Mouse (Mus musculus): ENCODE data around the gene Naaladl2.
A peak's percentile ranks its signal among the peaks of the same experiment; 100 is the strongest.

Naaladl2 gene

DNA sequence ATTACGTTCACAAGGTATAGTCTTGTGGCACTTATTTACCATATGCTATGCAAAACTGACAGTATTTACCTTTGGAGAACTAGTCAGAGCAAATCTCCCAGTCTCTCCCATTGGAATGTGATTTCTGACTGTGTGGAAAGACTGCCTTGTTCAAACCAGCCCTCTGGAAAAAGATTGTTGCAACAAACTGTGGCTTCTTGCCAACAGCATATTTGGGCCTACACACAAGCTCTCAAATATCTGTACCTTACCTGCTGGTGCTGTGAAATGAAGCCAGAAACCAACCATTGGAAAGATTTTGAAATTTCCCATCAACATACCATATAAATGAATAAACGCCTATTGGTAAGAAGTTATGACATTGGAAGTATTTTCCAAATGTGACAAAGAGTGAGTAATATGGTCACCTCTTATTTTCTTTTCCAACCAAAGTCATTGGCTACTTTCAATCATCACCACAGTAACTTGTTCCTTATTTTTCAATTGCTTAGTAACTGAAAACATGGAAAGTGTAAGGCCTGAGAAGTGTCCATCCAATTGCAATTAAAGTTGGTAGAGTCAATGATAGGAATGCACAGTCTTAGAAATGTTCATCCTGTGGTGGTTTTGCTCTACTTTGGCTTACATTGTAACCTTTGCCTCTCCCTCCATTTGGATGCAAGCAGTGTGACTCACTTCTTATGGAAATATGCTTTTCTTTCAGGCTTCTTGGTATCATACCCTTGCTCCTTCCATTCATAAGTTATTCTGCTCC lies 453.7 kb downstream of the Naaladl2 start:
- DNase-seq (ENCODE audit: low read depth, low spot score) = no peak

DNA sequence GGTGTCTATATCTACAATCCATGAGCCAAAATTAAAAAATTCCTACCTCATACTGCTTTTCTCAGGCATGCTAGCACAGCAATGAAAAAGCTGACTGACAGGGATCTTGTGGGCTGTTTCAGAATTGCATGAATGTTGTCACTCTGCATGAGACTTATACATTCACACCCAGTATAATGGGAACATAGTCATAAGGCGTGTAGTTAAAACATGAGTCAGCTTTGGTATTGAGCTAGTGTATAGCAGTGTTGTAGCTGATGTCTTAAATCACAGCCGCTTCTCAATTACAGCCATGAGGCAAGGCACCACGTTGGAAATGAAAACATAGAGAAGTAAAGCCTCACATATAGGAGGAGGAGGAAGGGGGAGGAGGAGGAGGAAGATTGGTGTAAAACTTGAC lies 473.6 kb downstream of the Naaladl2 start:
- DNase-seq (ENCODE audit: low read depth, low spot score) = no peak

DNA sequence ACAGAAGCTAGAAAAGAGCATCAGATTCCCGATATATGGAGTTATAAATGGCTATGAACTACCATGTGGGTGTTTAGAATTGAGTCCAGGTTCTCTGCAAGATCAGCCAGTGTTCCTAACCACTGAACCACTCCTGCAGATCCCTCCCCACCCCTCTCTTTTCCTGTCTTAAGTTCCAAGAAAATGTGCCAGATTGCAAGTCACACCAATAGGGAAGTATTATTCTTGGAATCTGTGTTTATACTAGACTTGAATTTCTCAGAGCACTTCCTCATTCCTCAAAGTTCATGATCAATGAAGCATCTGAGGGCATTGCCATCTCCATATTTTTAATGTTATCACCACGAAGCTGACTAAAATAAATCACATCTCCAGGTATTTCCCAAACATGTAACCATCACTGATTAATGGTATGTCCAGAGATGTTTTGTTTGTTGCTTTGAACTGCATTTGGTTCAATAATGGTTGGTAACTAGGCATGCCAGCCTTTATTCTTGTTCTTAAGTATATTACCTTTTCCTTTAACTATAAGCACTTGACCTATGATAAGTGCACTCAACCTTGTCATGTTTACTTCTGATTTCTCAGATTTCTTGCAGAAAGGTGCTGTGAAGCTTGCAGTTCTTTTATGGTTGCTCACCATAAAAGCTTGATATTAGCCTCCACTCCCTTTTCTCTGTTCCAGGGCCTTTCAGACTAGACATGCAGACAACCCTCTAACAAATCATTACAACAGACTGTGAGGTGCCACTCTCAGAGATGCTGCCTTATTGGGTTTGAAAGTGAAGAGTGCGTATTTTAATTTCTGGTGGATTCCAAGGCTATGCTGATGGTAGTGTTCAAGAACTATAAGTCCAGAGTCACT lies 475.8 kb downstream of the Naaladl2 start:
- DNase-seq (ENCODE audit: low read depth, low spot score) = no peak

DNA sequence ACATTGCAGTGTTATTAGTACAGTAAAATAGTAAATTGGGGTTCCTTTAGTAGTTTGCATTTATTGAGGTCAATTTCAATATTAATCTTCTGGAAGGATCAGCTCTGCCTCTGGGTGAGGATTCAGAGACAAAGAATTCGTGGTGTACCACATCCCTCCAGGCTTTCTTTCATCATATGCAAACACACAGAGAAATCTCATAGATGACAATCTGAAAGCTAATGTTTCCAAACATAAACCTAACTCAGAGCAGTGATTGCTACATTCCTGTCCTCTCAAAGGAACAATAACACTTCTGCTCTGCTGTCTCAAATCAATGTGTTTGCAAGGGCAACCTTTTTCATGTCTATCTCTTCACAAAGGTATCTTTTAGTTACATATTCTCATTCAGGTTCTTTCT lies 478.7 kb downstream of the Naaladl2 start:
- no peak for DNase-seq (ENCODE audit: low read depth, low spot score)

DNA sequence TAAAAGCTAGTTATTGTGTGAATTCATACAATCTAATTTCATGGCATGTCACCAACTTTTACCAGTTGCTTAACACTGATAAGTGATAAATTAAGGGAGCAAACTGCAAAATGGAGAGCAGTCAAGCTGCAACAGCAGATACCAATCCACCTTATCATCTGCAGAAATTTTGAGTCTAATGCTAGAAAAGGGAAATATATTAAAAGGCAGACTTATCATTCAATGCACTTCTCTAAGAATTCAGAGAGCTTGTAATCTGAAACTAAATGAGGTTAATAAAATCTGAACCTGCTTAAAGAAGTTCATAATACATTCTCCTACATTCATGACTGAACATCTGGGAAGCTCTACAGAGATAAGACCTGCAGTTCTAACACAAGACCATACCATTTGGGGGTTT lies 480.3 kb downstream of the Naaladl2 start:
- no peak for DNase-seq (ENCODE audit: low read depth, low spot score)

DNA sequence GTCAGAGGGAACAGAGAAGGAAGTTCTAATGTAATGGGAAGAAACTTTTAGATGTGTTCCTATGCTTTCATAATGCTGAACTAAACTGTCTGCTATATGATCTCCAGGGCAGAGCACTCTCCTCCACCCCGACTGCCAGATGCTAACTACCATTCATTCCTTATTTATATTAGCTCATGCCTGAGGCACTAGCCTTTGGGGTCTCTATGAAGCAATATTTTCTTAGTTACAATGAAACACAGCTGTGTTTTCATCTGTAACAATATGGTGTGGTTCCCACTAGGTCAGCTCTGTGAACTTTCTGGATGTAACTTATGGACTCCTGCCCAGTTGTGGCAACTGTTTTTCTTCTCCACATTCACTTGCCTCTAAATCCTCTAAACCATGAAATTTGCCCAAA lies 514.0 kb downstream of the Naaladl2 start:
- no peak for DNase-seq (ENCODE audit: low read depth, low spot score)

DNA sequence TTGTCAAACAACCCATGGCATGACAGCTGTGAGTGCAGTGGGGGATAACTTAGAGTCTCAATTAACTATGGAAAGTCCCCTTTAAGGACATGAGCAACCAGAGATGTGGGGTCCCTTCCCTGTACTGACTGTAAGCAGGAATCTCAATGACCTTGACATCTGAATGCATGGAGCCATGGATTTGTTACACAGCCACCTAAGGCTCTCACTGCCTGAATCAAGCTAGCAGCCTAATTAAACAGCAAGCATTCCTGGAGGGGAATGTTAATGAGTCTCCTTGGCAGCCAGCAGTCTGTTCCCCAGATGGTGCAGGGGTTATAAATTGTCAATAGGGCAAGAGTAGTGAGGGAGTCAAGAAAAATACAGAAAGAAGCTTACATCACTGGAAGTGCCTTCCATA lies 538.6 kb downstream of the Naaladl2 start:
- peak; percentile 8 for DNase-seq (ENCODE audit: low read depth, low spot score)

DNA sequence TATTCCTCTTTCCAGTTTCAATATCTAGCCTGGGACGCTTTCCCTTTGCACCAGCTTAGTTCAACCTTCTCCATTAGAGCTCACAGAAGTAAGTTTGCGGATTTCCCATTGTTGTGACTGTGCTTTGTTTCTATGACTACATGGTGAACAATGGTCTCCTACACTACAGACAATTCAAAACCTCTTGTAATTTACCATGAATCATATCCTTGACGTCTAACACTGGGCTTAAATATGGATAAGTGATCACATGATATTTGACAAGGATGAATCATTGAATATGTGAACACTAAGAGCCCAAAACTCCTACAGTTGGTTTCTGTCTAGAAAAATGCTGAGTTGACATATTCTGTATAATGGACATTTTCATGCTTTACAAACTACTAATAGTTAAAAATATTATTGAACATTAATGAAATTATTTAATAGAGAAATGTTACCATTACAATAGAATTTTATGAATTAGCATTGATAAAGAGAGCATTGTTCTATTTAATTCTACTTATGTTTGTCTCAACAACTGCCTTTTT lies 539.2 kb downstream of the Naaladl2 start:
- no peak for DNase-seq (ENCODE audit: low read depth, low spot score)

DNA sequence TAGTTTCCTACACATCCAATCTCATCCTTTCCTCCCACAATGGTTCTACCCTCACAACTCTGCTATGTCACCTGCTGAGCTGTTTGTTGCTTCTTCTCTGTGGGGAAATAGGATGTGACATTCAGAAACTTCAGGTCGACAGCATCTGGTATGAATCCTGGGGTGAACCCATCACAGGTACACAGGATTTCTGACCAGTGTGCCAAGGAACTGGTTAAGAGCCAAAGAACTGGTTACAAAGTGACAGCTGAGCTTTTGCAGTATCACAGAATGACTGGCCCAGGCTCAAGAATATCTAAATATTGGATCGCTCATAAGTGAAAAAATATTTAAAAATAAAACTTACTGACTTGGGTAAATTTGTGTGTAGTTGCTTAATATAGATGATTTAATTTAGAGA lies 548.6 kb downstream of the Naaladl2 start:
- no peak for DNase-seq (ENCODE audit: low read depth, low spot score)

DNA sequence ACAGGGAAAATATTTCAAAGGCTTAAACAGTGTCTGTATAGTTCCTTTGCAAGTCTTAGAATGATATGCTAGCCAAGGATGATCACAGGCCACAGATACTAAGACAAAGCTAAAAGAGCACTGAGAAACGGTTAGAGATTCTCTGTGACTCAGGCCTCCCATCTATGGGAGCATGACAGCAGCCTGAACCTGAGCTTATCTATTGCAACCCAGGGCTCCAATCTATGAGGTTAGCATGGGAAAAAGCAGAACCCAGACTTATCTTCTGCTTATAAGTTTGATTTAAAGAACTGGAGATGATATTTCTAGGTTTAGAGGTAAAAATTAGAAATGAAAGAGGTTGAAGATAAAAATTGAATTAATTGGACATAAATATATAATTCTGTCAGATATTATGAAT lies 587.4 kb downstream of the Naaladl2 start:
- no peak for DNase-seq (ENCODE audit: low read depth, low spot score)

DNA sequence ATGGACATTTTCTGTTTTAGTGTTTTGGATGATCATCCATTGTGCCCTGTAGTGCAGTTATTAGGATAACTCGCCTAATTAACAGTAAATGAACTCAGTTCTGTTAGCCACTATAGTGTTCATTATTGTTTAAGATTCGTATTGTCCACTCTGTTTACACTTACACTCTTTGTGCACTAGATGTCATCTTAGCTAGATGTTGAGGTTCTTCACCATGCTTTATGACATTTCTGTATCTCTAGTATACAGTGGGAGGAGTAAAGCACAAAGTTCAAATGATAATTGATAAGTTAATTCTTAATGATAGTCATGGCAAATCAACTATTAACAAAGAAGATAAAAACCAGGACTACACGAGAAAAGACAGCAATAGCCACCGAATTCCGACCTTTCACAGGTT lies 590.4 kb downstream of the Naaladl2 start:
- no peak for DNase-seq (ENCODE audit: low read depth, low spot score)

DNA sequence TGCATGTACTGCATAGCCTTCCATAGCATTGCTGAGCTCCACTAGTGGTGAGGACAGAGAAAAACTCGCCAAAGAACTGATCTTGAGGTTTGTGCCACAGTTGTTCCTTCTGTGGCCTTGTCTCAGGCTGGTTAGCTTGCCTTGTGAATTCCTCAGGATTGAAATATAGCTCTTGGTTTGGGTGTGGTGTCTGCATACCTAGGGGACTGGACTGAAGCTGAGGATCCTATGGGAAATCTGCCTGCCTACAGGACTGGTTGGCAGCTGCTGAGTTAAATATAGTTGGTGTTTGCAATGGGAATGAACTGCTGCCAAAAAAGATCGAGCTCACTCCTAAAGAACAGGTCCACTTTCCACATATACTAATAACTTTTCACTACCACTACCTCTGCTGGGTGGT lies 591.4 kb downstream of the Naaladl2 start:
- DNase-seq (ENCODE audit: low read depth, low spot score) = no peak

DNA sequence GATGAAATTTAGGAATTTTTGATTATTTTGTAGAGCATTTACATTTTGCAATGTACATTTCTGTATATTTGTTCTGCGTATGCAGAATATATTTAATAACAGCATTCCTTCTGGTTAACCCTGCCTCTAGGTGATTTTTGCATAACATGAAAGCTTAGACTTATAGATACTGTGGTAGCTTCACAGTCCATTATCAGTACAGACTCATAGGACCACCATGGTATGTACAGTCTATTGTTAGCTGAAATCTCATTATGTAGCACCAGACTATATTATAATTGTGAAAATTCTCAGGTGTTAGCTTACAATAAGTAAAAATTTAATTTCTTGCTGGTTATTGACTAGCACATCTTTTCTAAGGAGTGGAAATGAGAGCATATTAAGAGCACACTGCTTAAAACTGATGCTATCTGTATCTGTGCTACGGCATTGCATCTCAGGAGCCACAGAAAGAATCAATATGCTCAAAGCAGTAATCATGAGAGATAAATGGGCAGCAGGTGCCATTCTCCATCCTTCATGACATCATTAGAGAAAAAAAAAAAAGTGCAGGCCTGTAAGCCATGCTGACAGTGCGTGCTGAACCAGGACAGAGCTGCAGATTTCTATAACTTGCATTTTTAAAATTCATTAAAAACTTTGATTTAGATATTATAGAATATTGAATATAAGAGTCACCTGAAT lies 610.1 kb downstream of the Naaladl2 start:
- DNase-seq (ENCODE audit: low read depth, low spot score) = no peak

DNA sequence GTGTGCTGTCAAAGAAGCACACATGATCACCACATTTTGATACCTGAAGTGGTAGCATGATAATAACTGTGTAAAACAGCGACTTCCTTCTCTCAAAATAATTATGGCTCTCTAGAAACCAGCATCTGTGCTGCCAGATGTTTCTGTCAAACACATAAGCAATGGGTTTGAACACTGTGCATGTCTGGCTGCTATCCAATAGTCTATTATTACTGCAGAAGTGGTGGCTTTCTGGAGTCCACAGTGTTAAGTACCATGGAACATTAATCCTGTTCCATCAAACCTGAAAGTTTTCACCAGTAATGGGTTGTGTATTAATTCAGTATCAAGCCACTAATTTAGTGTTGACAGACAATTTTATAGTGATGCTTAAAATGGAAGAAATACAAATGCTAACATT lies 629.1 kb downstream of the Naaladl2 start:
- no peak for DNase-seq (ENCODE audit: low read depth, low spot score)

DNA sequence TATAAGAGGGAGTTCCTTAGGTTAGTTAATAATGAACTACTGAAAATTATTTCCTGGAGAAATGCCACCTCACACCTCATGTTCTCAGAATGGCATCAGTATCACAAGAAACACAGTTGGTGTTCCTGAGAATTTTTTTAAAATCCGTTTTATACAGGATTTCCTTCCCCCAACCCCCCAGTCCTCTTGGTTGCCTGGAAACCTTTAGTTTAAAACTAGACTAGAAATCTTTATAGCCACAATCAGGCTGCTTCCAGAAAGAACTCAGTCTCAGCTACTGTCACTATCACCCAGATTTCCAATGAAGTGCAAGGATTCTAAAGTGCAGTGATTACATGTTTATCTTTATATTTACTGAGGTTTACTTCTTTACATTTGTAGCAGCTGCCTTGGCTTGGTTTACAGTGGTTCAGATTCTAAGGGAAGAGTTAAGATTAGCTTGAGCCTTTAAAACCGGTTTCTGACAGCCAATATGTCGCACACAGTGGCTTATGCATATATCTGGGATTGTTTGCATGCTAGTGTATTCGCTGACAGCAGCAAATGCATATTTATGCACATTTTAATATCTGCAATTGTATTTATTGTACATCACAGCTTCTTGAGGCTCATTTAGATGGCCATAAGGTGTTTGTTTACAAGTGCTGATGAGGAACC lies 657.5 kb downstream of the Naaladl2 start:
- DNase-seq (ENCODE audit: low read depth, low spot score) = no peak

DNA sequence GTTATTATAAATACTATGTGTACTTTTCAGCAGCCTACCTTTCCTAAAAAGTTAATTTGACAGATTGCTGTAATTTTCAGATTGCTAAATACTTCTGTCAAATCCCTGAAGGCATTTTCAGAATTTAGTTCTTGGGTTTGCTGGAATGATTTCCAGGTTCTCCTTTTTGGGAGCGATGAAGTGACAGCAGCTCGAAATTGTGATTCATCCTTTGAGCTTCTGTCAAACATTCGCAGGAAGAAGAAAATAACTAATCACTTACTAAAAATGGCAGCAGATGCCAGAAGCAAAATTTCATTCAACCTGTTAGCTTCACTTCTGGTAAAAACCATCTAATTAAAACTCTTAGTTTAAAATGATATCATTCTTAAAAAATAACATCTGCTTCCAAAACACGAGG lies 680.1 kb downstream of the Naaladl2 start:
- DNase-seq (ENCODE audit: low read depth, low spot score) = no peak

DNA sequence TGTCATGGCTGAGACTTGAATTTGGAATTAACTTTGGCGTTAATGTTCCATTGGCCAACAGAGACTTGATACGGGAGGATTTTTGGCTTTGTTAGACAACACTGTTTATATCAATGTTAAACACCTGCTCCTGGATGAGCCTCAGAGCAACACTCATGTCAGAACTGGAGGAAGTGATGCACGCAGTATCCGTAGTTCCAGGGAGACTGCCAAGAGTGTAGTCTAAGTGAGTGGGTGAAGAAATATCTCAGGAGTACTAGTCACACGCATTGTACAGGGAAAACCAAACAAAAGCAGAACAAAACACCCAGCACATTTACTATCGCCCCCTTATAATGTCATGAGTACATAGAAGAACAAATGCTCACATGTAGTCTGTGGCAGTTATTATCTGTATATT lies 703.4 kb downstream of the Naaladl2 start:
- DNase-seq (ENCODE audit: low read depth, low spot score) = no peak

DNA sequence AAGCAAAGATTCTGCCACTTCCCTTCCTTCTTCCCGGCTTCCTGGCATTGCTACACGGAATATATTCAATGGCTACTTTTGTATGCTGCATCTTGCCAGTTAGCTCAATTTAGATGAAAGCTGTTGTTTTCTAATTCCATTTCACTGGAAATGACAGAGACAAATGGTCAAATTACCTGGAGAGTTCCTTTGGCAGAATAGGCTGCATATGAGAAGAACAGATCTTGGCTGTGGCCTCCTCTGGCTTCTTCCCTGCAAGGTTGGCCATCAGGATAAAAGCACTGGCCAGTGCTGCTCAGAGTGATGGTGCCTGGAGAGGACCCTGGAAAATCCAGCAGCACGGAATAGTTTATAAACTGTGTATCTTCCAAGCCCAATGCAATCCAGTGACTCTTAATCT lies 711.3 kb downstream of the Naaladl2 start:
- no peak for DNase-seq (ENCODE audit: low read depth, low spot score)

DNA sequence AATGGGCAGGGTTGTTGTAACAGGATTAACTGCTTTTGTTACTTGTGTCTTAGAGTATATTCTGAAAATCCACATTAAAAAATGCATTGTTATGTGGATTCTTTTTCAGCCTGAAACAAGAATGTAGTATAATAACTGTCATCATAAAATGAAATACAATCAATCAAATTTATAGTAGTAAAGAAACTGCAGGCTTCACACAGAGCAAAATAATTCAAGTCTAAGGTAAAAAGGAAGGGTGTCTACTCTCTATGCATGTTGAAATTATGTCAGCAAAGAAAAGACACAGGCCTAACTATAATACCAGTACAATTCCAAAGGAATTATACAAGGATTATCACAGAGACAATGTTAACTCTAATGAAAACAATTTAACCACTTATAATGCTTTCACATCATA lies 752.3 kb downstream of the Naaladl2 start:
- no peak for DNase-seq (ENCODE audit: low read depth, low spot score)

DNA sequence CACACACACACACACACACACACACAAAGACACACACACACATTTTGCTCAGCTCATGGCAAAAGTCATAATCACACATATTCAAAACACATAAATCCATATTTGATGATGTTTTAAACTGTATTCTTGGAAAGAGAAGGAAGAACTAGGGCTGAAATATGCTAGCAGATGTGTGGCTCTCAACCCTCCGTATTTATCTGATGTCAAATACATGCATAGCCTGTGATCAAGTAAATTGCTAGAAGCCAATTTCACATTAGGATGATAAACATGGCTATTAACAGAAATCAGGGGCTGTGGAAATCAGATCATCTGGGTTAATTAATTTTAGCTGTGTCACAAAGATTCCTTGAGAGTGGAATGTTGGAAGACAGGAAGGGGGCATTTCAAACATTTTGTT lies 752.8 kb downstream of the Naaladl2 start:
- DNase-seq (ENCODE audit: low read depth, low spot score) = no peak

DNA sequence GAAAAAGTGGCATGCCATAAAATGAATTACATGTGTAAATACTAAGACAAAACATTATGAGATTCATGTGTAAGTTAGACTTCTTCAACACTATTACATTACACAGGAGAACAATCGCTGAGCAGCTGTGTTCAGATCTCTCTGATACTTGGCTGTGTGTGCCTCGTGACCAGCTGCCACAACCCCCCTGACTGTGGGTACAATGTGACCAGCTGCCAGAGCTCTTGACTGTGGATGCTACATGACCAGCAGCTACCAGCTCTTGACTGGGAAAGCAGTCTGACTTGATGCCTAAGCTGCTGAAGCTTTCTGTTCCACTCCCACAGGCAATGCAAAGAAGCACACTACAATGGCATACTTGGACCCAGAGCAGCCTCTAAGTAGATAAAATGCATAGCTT lies 789.1 kb downstream of the Naaladl2 start:
- DNase-seq (ENCODE audit: low read depth, low spot score) = no peak
